Mouse (Mus musculus): ENCODE measurements around the gene Rangap1.

Gene Rangap1

GRCm38 (mm10) chr15:81693967-81694881 lies 51.1 kb downstream of the Rangap1 start:
- DNase-seq = peak; percentile 87

GRCm38 (mm10) chr15:81693366-81693966 lies 51.9 kb downstream of the Rangap1 start:
- no peak for DNase-seq

GRCm38 (mm10) chr15:81680301-81680805 lies 65.0 kb downstream of the Rangap1 start:
- DNase-seq = no peak

- DNase-seq = no peak
Observed at GRCm38 (mm10) chr15:81676637-81677036, 68.7 kb downstream of the Rangap1 start.

- DNase-seq = peak; percentile 61
Observed at GRCm38 (mm10) chr15:81670231-81670640, 75.1 kb downstream of the Rangap1 start.

- DNase-seq = no peak
Observed at GRCm38 (mm10) chr15:81666957-81667356, 78.4 kb downstream of the Rangap1 start.

- peak; percentile 93 for DNase-seq
Observed at GRCm38 (mm10) chr15:81663697-81664561, 81.4 kb downstream of the Rangap1 start, which contains the start of gene L3mbtl2. L3mbtl2 (plus strand) TSS chr15:81663889.

- DNase-seq = no peak
Observed at GRCm38 (mm10) chr15:81663281-81663680, 82.0 kb downstream of the Rangap1 start.

GRCm38 (mm10) chr15:81661701-81662100 lies 83.6 kb downstream of the Rangap1 start:
- no peak for DNase-seq

Measured in kidney, adult 9 months (tissue).